Mouse (Mus musculus): ENCODE measurements around the gene Cyth1.

DNA sequence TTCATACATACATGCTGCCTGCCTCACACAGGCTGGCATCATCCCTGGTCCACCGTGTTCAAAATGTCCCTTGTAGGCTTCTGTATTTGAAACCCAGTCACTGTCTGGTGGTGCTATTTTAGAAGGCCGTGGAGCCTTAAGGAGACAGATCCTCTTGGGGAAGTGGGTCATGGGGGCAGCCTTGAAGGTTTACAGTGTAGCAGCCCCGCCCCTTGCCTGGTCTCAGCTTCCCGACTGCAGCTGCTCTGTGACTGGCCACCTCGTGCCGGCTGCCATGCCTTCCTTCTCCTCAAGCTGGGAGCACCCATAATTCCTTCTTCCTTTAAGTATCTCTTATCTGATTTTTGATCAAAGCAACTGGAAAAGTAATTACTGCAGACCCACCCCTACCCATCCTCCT, 113.1 kb downstream of the Cyth1 start:
- TF ChIP-seq CTCF (IDR thresholded peaks at IDR 0.05; ENCODE audit: borderline replicate concordance, insufficient read depth, low read depth, low read length) (no peak), POLR2A (IDR thresholded peaks at IDR 0.05; ENCODE audit: borderline replicate concordance, insufficient read depth, low read length) (no peak)
